Mouse (Mus musculus) lung, embryonic 16.5 days (tissue): ENCODE measurements at regions not wholly inside any gene's neighbourhood (a gene's known extent, or its start where the extent isn't known, plus 50 kb on each side); places are given as distances from the start of the nearest gene placed in this dataset.
A peak's percentile ranks its signal among the peaks of the same experiment; 100 is the strongest.

ENCODE experiments used
- ATAC-seq: fragments of 200-750 bp; cut with Nextera tagmentation; 2 replicates; pipeline ENCODE4 v1.8.0; 2017; ENCODE audit warnings: low read depth, mild to moderate bottlenecking, moderate library complexity
- H3K27ac ChIP-seq: fragments of 300-500 bp; sonication (generic); 2 replicates; pipeline ENCODE4 v1.5.1; 2014; ENCODE audit warnings: mild to moderate bottlenecking, control low read depth, low read length
- H3K27me3 ChIP-seq: fragments of 300-500 bp; sonication (generic); 2 replicates; pipeline ENCODE4 v1.6.1; 2014; ENCODE audit warnings: low read depth, low read length, mixed read lengths; ENCODE audit not compliant: control insufficient read depth, insufficient read depth
- H3K36me3 ChIP-seq: fragments of 300-500 bp; sonication (generic); 2 replicates; pipeline ENCODE4 v1.6.1; 2014; ENCODE audit warnings: low read length; ENCODE audit not compliant: control insufficient read depth, insufficient read depth
- H3K4me1 ChIP-seq: fragments of 300-500 bp; sonication (generic); replicated peaks from 2 replicates; pipeline ENCODE4 v1.6.1; 2014; ENCODE audit warnings: low read length, mixed read lengths; ENCODE audit not compliant: control insufficient read depth, insufficient read depth
- H3K4me2 ChIP-seq: fragments of 300-500 bp; sonication (generic); 2 replicates; pipeline ENCODE4 v1.6.1; 2014; ENCODE audit warnings: low read depth, low read length, control low read depth
- H3K4me3 ChIP-seq: fragments of 300-500 bp; sonication (generic); 2 replicates; pipeline ENCODE4 v1.5.1; 2014; ENCODE audit warnings: mild to moderate bottlenecking, low read length, control low read depth
- H3K9ac ChIP-seq: fragments of 300-500 bp; sonication (generic); 2 replicates; pipeline ENCODE4 v1.6.1; 2014; ENCODE audit warnings: low read length, control low read depth
- H3K9me3 ChIP-seq: fragments of 300-500 bp; sonication (generic); 2 replicates; pipeline ENCODE4 v1.6.1; 2016; ENCODE audit warnings: low read length; ENCODE audit not compliant: control insufficient read depth
- WGBS: fragments of 180-500 bp; shearing (Covaris S2); extraction: QIAGEN DNeasy Blood & Tissue Kit; methylation state at CpG from one replicate; pipeline ENCODE4 v1.1.7; 2014; 5-methylcytosine and 5-hydroxymethylcytosine counted together

DNA sequence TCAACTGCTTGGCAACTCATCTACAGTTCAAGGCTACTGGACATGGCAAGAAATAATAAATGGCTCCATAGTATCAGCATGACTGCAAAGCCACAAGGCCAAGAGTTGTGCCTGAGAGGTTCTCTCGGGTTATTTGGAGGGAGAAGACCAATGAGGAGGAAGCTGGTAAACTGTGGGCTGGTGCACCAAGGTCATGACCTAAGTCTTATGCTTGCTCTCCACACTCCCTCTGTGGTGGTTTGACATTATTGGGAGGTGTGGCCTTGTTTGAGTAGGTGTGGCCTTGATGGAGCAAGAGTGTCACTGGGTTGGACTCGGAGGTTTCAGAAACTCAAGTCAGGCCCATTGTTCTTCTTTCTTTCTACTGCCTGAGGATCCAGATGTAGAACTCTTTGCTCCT, 129.2 kb upstream of the Nampt start:
- H3K9ac ChIP-seq = no peak overlapping the region
- H3K36me3 ChIP-seq = no peaks in the 10 kb centered on the region
- ATAC-seq = no peak
- 86% methylated on average over 2 of the region's 2 CpGs for WGBS
- no peak overlapping the region for H3K4me3 ChIP-seq
- H3K27me3 ChIP-seq = no peaks in the 10 kb centered on the region
- no peak overlapping the region for H3K27ac ChIP-seq
- no peaks in the 10 kb centered on the region for H3K9me3 ChIP-seq
- peaks cover 6% of the 10 kb centered on the region for H3K4me1 ChIP-seq
- no peak overlapping the region for H3K4me2 ChIP-seq

DNA sequence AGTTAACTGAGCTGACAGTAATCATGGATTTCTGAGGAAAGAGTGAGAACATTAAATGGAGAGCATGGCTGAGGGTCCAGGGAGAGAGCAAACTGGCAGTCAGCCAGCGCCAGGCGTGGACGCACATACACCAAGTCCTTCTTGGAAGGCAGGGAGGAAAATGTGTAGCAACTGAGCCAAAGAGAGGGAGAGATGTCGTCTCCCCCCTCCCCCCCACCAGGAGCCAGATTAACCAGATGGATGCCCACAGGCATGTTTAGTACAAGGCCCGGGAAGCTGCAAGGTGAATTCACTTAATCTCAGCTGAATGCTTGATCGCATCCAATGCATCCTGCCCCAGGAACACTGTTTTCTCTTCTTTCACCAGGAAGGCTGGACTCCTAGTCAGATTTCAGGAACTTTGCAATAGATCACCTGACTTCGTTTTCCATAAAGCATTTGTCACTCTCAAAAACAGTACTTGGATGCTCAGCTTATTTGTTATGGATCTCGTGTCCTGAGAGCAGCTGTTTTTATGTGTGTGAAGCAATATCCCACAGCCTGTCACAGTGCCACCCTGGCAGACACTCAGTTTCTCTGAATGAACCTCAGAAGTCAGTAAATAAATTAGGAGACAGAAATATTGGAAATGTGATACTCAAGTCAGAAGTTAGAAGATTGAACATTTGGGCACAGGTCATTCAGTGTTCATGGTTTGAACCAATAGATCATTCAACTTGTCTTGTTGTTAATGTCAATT, 127.1 kb upstream of the Nampt start:
- H3K4me2 ChIP-seq = no peak overlapping the region
- no peaks in the 10 kb centered on the region for H3K36me3 ChIP-seq
- H3K4me1 ChIP-seq = peaks cover 6% of the 10 kb centered on the region
- H3K9ac ChIP-seq = no peak overlapping the region
- H3K4me3 ChIP-seq = no peak overlapping the region
- H3K27me3 ChIP-seq = no peaks in the 10 kb centered on the region
- peak; percentile 73; the same call in 1 of the 2 replicates for ATAC-seq
- WGBS = 41% methylated on average over 8 of the region's 8 CpGs
- no peak overlapping the region for H3K27ac ChIP-seq
- no peaks in the 10 kb centered on the region for H3K9me3 ChIP-seq

DNA sequence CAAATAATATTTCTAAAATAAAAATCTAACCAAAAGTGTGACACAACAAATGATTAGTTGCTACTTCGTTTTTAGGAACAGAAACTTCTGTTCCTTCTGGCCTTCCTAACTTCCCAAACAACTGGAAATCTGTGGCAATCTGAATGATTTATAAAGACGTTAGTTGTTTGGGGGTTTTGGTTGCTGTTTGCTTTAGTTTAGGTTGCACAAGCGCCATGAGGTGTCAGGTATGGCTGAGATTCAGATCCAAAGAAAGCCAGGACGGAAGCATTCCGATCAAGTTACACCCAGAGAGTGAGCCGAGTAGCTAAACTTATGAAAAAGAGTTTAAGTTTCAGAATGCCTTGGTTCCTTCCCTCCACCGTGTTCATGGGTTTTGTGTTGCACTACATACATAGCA, 126.4 kb upstream of the Nampt start:
- WGBS = 47% methylated on average over 7 of the region's 7 CpGs
- peak; percentile 68; the same call in 1 of the 2 replicates for ATAC-seq
- peaks cover 6% of the 10 kb centered on the region for H3K4me1 ChIP-seq
- 0 out of 2 replicates have a peak overlapping the region, but pooled peaks have one; percentile 19 for H3K27ac ChIP-seq
- H3K9me3 ChIP-seq = no peaks in the 10 kb centered on the region
- no peak overlapping the region for H3K4me3 ChIP-seq
- no peaks in the 10 kb centered on the region for H3K27me3 ChIP-seq
- H3K4me2 ChIP-seq = no peak overlapping the region
- no peak overlapping the region for H3K9ac ChIP-seq
- no peaks in the 10 kb centered on the region for H3K36me3 ChIP-seq

DNA sequence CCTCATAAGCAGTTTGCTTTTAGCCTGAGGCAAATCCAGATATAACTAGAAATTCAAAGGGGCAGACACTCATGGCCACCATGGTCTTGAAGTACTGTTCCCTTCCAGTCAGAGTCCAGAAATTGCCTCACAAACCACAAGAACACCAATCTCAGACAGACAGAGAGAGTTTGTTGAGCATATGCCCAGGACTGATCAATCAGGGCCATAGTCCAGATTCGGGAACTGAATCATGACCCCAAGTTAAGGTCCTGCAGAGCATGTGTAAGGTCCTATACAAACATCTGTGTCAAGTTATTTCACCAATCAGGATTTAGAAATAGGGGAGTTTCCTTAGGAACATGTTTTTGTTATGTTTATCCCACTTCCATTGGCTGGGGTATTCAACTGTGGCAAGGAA, 125.7 kb upstream of the Nampt start:
- ATAC-seq = no peak
- 73% methylated on average over 1 of the region's 1 CpGs for WGBS
- H3K4me1 ChIP-seq = peaks cover 6% of the 10 kb centered on the region
- H3K27ac ChIP-seq = no peak overlapping the region
- H3K9me3 ChIP-seq = no peaks in the 10 kb centered on the region
- H3K27me3 ChIP-seq = no peaks in the 10 kb centered on the region
- no peak overlapping the region for H3K4me3 ChIP-seq
- H3K4me2 ChIP-seq = no peak overlapping the region
- no peaks in the 10 kb centered on the region for H3K36me3 ChIP-seq
- H3K9ac ChIP-seq = no peak overlapping the region

DNA sequence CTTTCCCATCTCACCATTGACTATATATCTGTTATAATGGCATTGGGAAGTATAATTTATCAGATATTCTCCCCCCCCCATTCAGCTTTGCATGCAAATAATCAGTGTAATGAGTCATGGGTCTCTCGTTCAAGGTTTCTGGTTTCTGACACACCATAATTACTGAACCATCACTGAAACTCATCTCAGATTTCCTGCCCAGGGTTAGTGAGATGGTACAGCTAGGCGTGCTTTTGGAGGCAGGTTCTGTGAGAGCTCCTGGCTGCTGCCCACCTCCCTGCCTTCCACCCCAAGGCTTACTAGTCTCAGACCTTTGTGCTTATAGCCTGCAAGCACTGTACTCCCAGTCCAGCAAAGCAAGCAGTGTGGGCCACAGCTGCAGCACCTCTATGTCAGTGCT, 122.5 kb upstream of the Nampt start:
- Histone ChIP-seq H3K9ac (no peak overlapping the region), H3K36me3 (no peaks in the 10 kb centered on the region), H3K4me1 (peaks cover 3% of the 10 kb centered on the region), H3K4me3 (no peak overlapping the region), H3K27me3 (no peaks in the 10 kb centered on the region), H3K27ac (no peak overlapping the region), H3K9me3 (no peaks in the 10 kb centered on the region), H3K4me2 (no peak overlapping the region)
- WGBS = 78% methylated on average over 2 of the region's 2 CpGs
- ATAC-seq = no peak

DNA sequence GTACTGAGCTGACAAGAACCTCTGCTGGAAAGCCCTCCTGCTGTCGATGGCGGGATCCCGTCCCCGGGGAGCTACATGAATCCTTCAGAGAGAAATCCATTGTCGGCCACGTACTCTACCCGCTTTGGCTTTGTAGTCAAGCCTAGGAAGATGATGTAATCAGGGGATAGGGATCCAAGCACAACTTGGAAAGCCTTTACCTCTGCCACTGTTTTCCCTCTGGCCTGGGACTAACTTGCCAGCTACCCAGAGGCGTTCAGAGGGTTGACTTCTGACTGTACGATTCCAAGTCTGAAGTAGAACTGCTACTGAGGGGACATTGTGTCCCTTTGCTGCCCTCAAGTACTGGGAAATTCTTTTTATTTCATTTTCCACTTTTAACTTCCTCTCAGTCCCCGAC, 110.2 kb upstream of the Nampt start:
- Histone ChIP-seq H3K9me3 (no peaks in the 10 kb centered on the region), H3K9ac (no peak overlapping the region), H3K27me3 (no peaks in the 10 kb centered on the region), H3K4me2 (no peak overlapping the region), H3K27ac (no peak overlapping the region), H3K36me3 (no peaks in the 10 kb centered on the region), H3K4me1 (no peaks in the 10 kb centered on the region), H3K4me3 (no peak overlapping the region)
- WGBS = 87% methylated on average over 10 of the region's 10 CpGs
- ATAC-seq = no peak

DNA sequence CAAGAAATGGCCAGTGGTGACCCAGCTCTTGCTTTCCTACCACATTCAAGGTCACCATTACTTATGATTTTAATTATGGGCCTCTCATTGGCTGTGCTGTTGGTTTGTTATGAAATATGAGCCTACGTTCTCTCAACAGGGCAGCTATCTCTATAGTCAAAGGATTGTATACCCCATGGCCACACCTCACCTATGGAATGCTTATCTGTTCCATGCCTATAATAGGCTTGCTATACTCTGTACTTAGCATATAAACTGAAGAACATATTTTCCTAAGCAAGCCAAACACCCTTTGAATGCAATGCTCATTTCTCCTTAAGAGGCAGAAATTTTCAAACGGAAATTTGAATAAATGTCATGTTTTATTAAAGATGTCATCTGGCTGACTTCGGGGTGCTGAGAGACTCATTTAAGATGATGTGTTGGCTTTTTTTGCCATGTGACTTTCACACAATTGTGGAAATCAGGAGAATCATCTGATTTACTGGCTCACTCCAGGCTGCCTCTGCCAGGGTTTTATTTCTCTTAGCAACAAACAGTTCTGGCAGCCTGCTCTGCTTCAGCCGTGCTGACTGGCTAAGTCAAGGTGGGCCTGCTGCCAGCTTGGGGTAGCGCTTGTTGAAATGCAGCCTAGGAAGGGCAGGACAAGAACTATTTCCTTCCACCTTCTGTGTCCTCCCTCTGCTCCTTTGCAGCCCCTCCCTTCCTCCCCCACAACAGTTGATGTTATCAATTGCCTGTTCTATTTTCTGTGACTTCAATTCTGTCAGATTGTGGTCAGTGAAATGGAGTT, 102.0 kb upstream of the Nampt start:
- H3K27ac ChIP-seq = no peak overlapping the region
- no peaks in the 10 kb centered on the region for H3K36me3 ChIP-seq
- peak; percentile 87 for ATAC-seq

DNA sequence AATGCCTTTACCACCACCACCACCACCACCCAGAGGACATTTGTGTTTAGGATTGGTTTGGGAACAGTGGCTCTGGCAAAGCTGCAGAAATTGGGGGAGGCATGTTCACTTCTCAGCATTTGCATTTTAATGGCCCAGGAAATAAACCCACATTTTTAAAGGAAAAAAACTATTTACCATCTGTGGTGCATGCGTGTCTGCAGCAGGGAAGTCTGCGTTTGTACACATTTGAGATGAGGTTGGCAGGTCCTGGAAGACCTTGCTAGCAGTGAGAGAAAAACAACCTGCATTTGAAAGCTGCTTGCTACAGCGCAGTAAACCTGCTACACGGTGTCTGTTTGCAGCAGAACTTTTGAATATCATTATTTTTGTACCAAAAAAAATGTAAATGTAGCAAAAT, 100.1 kb upstream of the Nampt start:
- H3K9me3 ChIP-seq = no peaks in the 10 kb centered on the region
- peaks cover 7% of the 10 kb centered on the region; the same call in 1 of the 2 replicates for H3K4me1 ChIP-seq
- H3K36me3 ChIP-seq = no peaks in the 10 kb centered on the region
- H3K4me2 ChIP-seq = no peak overlapping the region
- no peaks in the 10 kb centered on the region for H3K27me3 ChIP-seq
- WGBS = 85% methylated on average over 4 of the region's 4 CpGs
- no peak for ATAC-seq
- H3K4me3 ChIP-seq = no peak overlapping the region
- no peak overlapping the region for H3K27ac ChIP-seq
- no peak overlapping the region for H3K9ac ChIP-seq

More for the DNA sequence above, 102.0 kb upstream of the Nampt start:
- Histone ChIP-seq H3K4me3 (no peak overlapping the region), H3K9ac (no peak overlapping the region), H3K27me3 (no peaks in the 10 kb centered on the region), H3K9me3 (no peaks in the 10 kb centered on the region), H3K4me2 (no peak overlapping the region), H3K4me1 (peaks cover 7% of the 10 kb centered on the region; the same call in 1 of the 2 replicates)
- WGBS = 44% methylated on average over 5 of the region's 5 CpGs

DNA sequence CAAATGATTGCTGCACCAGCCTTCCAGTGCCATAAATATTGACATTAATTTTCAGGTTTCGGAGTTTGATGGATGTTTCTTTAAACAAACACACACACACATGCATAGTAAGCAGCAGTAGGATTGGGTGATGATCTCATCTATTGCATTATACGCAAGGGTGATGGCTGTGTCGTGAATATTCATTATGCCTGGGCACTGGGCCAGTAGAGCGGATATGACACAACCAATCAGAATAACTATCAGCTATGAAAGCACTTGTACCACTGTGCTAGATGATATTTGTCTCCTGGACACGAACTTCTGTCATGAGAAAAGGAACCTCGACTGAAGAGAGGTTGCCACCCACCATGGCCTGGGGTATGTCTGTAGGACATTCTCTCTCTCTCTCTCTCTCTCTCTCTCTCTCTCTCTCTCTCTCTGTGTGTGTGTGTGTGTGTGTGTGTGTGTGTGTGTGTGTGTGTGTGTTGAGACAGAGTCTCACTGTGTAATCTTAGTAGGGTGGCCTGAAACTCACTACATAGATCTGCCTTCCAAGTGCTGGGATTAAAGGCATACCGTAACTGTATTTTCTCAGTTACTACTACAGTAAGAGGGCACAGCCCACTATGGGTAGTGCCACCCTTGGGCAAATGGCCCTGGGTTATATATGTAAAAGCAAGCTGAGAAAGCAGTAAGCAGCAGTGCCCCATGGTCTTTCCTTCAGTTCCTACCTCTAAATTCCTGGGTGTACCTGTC, 94.7 kb upstream of the Nampt start:
- peak; percentile 87 for ATAC-seq
- 53% methylated on average over 7 of the region's 7 CpGs for WGBS
- no peak overlapping the region for H3K4me3 ChIP-seq
- H3K4me2 ChIP-seq = no peak overlapping the region
- H3K27ac ChIP-seq = no peak overlapping the region
- H3K4me1 ChIP-seq = no peaks in the 10 kb centered on the region
- H3K36me3 ChIP-seq = no peaks in the 10 kb centered on the region
- no peaks in the 10 kb centered on the region for H3K9me3 ChIP-seq
- no peaks in the 10 kb centered on the region for H3K27me3 ChIP-seq
- no peak overlapping the region for H3K9ac ChIP-seq
